Mouse (Mus musculus): ENCODE data around the gene Gpbar1.

GRCm38 (mm10) chr1:74255704-74256345 lies 22.5 kb upstream of the Gpbar1 start:
- TF ChIP-seq CTCF (IDR thresholded peaks at IDR 0.05; ENCODE audit: control insufficient read depth, insufficient read depth, insufficient read length) (no peak), MYOD1 (IDR thresholded peaks at IDR 0.05; ENCODE audit: control insufficient read depth, insufficient read length, low read depth) (no peak), USF1 (IDR thresholded peaks at IDR 0.05; ENCODE audit: low read depth) (no peak), MAX (IDR thresholded peaks at IDR 0.05) (no peak), CEBPB (IDR thresholded peaks at IDR 0.05; ENCODE audit: low read depth) (no peak)

Measured in C2C12 (cell line).